Mouse (Mus musculus): Measurements from ENCODE around the gene Psmd7.

- TF ChIP-seq CEBPB (IDR thresholded peaks at IDR 0.05; ENCODE audit: insufficient read depth, poor library complexity, severe bottlenecking) (no peak), POLR2A (IDR thresholded peaks at IDR 0.05; ENCODE audit: insufficient read length, low read depth) (no peak)
Observed at GRCm38 (mm10) chr8:107537472-107537871, 50.8 kb downstream of the Psmd7 start.
